Mouse (Mus musculus) cerebellum, adult 9-10 months (tissue): ENCODE results near the gene Clec16a.
A peak's percentile ranks its signal among the peaks of the same experiment; 100 is the strongest.

ENCODE experiments used
- DNase-seq: peaks from one replicate; pipeline ENCODE4 v3.0.0; 2022

Gene Clec16a

GRCm38 (mm10) chr16:10689748-10690318 lies 144.7 kb downstream of the Clec16a start:
- DNase-seq: no peak

- DNase-seq: no peak
Observed at GRCm38 (mm10) chr16:10690442-10690841, 145.3 kb downstream of the Clec16a start.

GRCm38 (mm10) chr16:10691705-10692104 lies 146.6 kb downstream of the Clec16a start:
- DNase-seq: no peak

- DNase-seq: no peak
Observed at GRCm38 (mm10) chr16:10692848-10693247, 147.7 kb downstream of the Clec16a start.

- DNase-seq: no peak
Observed at GRCm38 (mm10) chr16:10693424-10693823, 148.3 kb downstream of the Clec16a start.

GRCm38 (mm10) chr16:10694414-10694851 lies 149.3 kb downstream of the Clec16a start:
- DNase-seq: no peak

- DNase-seq: peak; percentile 45
Observed at GRCm38 (mm10) chr16:10697861-10698659, 152.9 kb downstream of the Clec16a start.

- DNase-seq: no peak
Observed at GRCm38 (mm10) chr16:10699316-10699715, 154.2 kb downstream of the Clec16a start.

- no peak for DNase-seq
Observed at GRCm38 (mm10) chr16:10700160-10700559, 155.0 kb downstream of the Clec16a start.

- DNase-seq: no peak
Observed at GRCm38 (mm10) chr16:10702399-10702798, 157.3 kb downstream of the Clec16a start.

- DNase-seq: no peak
Observed at GRCm38 (mm10) chr16:10703932-10704331, 158.8 kb downstream of the Clec16a start.

GRCm38 (mm10) chr16:10705396-10705795 lies 160.3 kb downstream of the Clec16a start:
- no peak for DNase-seq

- no peak for DNase-seq
Observed at GRCm38 (mm10) chr16:10711524-10711923, 166.4 kb downstream of the Clec16a start.

- no peak for DNase-seq
Observed at GRCm38 (mm10) chr16:10713041-10713440, 167.9 kb downstream of the Clec16a start.

- DNase-seq: peak; percentile 73
Observed at GRCm38 (mm10) chr16:10713441-10714239, 168.5 kb downstream of the Clec16a start.

- DNase-seq: no peak
Observed at GRCm38 (mm10) chr16:10715211-10715610, 170.1 kb downstream of the Clec16a start.

- no peak for DNase-seq
Observed at GRCm38 (mm10) chr16:10715632-10716031, 170.5 kb downstream of the Clec16a start.

- DNase-seq: peak; percentile 80
Observed at GRCm38 (mm10) chr16:10716696-10717095, 171.6 kb downstream of the Clec16a start.

GRCm38 (mm10) chr16:10719971-10720370 lies 174.8 kb downstream of the Clec16a start:
- DNase-seq: peak; percentile 86

GRCm38 (mm10) chr16:10722882-10723544 lies 177.9 kb downstream of the Clec16a start:
- DNase-seq: peak; percentile 26

- no peak for DNase-seq
Observed at GRCm38 (mm10) chr16:10723816-10724647, 178.9 kb downstream of the Clec16a start.

- no peak for DNase-seq
Observed at GRCm38 (mm10) chr16:10725156-10725555, 180.0 kb downstream of the Clec16a start.
